Mouse (Mus musculus) bone marrow macrophage, adult 2 months (primary cell): ENCODE data around the gene Hist1h3b. TPM values are rescaled to one million over a fixed set of nuclear protein-coding genes. Genes with fewer than 3 reads are reported as not detected.

Source experiments
- H3K27ac ChIP-seq: 2 replicates; pipeline ENCODE4 v1.5.1; 2012; ENCODE audit warnings: low read depth, low read length; ENCODE audit not compliant: insufficient read depth
- H3K4me1 ChIP-seq: 2 replicates; pipeline ENCODE4 v1.6.1; 2012; ENCODE audit warnings: low read length; ENCODE audit not compliant: control insufficient read depth, insufficient read depth
- H3K4me3 ChIP-seq: 2 replicates; pipeline ENCODE4 v1.5.1; 2012; ENCODE audit warnings: mild to moderate bottlenecking, low read length, moderate library complexity; ENCODE audit not compliant: insufficient read depth
- CTCF ChIP-seq: IDR thresholded peaks from 2 replicates; pipeline ENCODE4 v1.5.1; 2012; ENCODE audit warnings: low read depth, mild to moderate bottlenecking, low read length, moderate library complexity
- POLR2A ChIP-seq: IDR thresholded peaks from 2 replicates; pipeline ENCODE4 v1.6.1; 2012; ENCODE audit warnings: mild to moderate bottlenecking, low read depth, low read length, borderline replicate concordance
- polyA plus RNA-seq: library from polyadenylated mRNA; stranded (reverse); fragments of >200 nt; gene quantifications from 2 replicates; pipeline ENCODE4 v1.2.4, GENCODE M21; 2012; ENCODE audit not compliant: missing spikeins, insufficient read depth, insufficient read length

The Hist1h3b gene
- polyA plus RNA-seq, 1 experiment = 4.8 TPM

- Histone ChIP-seq H3K4me1 (peaks cover 9% of the 10 kb centered on the region), H3K27ac (no peak overlapping the region), H3K4me3 (no peak overlapping the region)
- TF ChIP-seq POLR2A = no peak
- no peak for TF ChIP-seq CTCF
These were observed 20.7 kb downstream of the Hist1h3b start for GRCm38 (mm10) chr13:23772561-23773313.

GRCm38 (mm10) chr13:23778339-23778738, 26.3 kb downstream of the Hist1h3b start:
- H3K4me1 ChIP-seq = peaks cover 2% of the 10 kb centered on the region; the same call in 1 of the 2 replicates
- H3K27ac ChIP-seq = no peak overlapping the region
- H3K4me3 ChIP-seq = no peak overlapping the region
- TF ChIP-seq CTCF (no peak), POLR2A (no peak)

- no peak for TF ChIP-seq CTCF
- no peak for TF ChIP-seq POLR2A
These were observed 27.0 kb downstream of the Hist1h3b start for GRCm38 (mm10) chr13:23779025-23779424.

GRCm38 (mm10) chr13:23792520-23792919, 40.5 kb downstream of the Hist1h3b start:
- no peak for TF ChIP-seq CTCF
- TF ChIP-seq POLR2A = no peak
- no peaks in the 10 kb centered on the region for H3K4me1 ChIP-seq
- no peak overlapping the region for H3K27ac ChIP-seq

More at GRCm38 (mm10) chr13:23779025-23779424, 27.0 kb downstream of the Hist1h3b start:
- Histone ChIP-seq H3K4me3 (no peak overlapping the region), H3K27ac (no peak overlapping the region), H3K4me1 (peaks cover 2% of the 10 kb centered on the region; the same call in 1 of the 2 replicates)

GRCm38 (mm10) chr13:23799405-23799804, 47.3 kb downstream of the Hist1h3b start:
- Histone ChIP-seq H3K27ac (0 out of 2 replicates have a peak overlapping the region, but pooled peaks have one; percentile 14), H3K4me3 (no peak overlapping the region), H3K4me1 (peaks cover 13% of the 10 kb centered on the region)
- TF ChIP-seq CTCF (no peak), POLR2A (no peak)

More at GRCm38 (mm10) chr13:23792520-23792919, 40.5 kb downstream of the Hist1h3b start:
- no peak overlapping the region for H3K4me3 ChIP-seq

Other genes with a start within 250 kb of the Hist1h3b start
- 2.5 and 3.1 TPM in 2 replicates for gene Hist1h4h, start 221.2 kb upstream of the Hist1h3b start, polyA plus RNA-seq
- 42.5 and 76.9 TPM in 2 replicates for gene Hist1h2af, start 218.4 kb upstream of the Hist1h3b start, polyA plus RNA-seq
- gene Hist1h3g, start 216.8 kb upstream of the Hist1h3b start, polyA plus RNA-seq = not detected in 2 replicates
- gene Hist1h2bh, start 208.9 kb upstream of the Hist1h3b start, polyA plus RNA-seq = 0.71 and 0.97 TPM in 2 replicates
- gene Hist1h3f, start 208.2 kb upstream of the Hist1h3b start, polyA plus RNA-seq = 0.80 TPM in 1 of 2 replicates, not detected in the other
- gene Hist1h4f, start 200.6 kb upstream of the Hist1h3b start, polyA plus RNA-seq = 4.7 TPM in 1 of 2 replicates, not detected in the other
- gene Hist1h1d, start 199.0 kb upstream of the Hist1h3b start, polyA plus RNA-seq = 0.11 and 0.39 TPM in 2 replicates
- gene Hist1h3e, start 189.9 kb upstream of the Hist1h3b start, polyA plus RNA-seq = 1.5 and 3.6 TPM in 2 replicates
- gene Hist1h2ae, start 181.0 kb upstream of the Hist1h3b start, polyA plus RNA-seq = 1.7 TPM in 1 of 2 replicates, not detected in the other
- gene Hist1h2bg, start 180.9 kb upstream of the Hist1h3b start, polyA plus RNA-seq = 9.8 and 11.9 TPM in 2 replicates
- gene Hist1h2bf, start 178.1 kb upstream of the Hist1h3b start, polyA plus RNA-seq = 3.8 and 7.9 TPM in 2 replicates
- not detected in 2 replicates for gene Hist1h2ad, start 177.9 kb upstream of the Hist1h3b start, polyA plus RNA-seq
- gene Hist1h3d, start 176.5 kb upstream of the Hist1h3b start, polyA plus RNA-seq = 2.3 and 3.2 TPM in 2 replicates
- 1.6 and 2.5 TPM in 2 replicates for gene Hist1h4d, start 170.7 kb upstream of the Hist1h3b start, polyA plus RNA-seq
- 0.86 and 2.1 TPM in 2 replicates for gene Hist1h2be, start 131.1 kb upstream of the Hist1h3b start, polyA plus RNA-seq
- 2.6 TPM in 2 replicates for gene Hist1h1e, start 129.7 kb upstream of the Hist1h3b start, polyA plus RNA-seq
- gene Hist1h2ac, start 68.3 kb upstream of the Hist1h3b start, polyA plus RNA-seq = 0.35 and 0.40 TPM in 2 replicates
- 55.8 and 61.9 TPM in 2 replicates for gene Hist1h2bc, start 68.1 kb upstream of the Hist1h3b start, polyA plus RNA-seq
- 0.62 TPM in 1 of 2 replicates, not detected in the other for gene Hist1h1t, start 56.5 kb upstream of the Hist1h3b start, polyA plus RNA-seq
- gene Hist1h4c, start 53.8 kb upstream of the Hist1h3b start, polyA plus RNA-seq = not detected in 2 replicates
- gene Hfe, start 41.4 kb upstream of the Hist1h3b start, polyA plus RNA-seq = 95.3 and 104 TPM in 2 replicates
- 75.5 and 80.8 TPM in 2 replicates for gene Hist1h1c, start 13.5 kb upstream of the Hist1h3b start, polyA plus RNA-seq
- 1.2 TPM in 1 of 2 replicates, not detected in the other for gene Hist1h3c, start 6.7 kb upstream of the Hist1h3b start, polyA plus RNA-seq
- 1.3 TPM in 1 of 2 replicates, not detected in the other for gene Hist1h2bb, start 5.5 kb upstream of the Hist1h3b start, polyA plus RNA-seq
- 4.3 and 8.4 TPM in 2 replicates for gene Hist1h2ab, start 1.1 kb upstream of the Hist1h3b start, polyA plus RNA-seq
- gene Hist1h4b, start 4.7 kb downstream of the Hist1h3b start, polyA plus RNA-seq = 4.5 and 5.1 TPM in 2 replicates
- gene Hist1h4a, start 9.0 kb downstream of the Hist1h3b start, polyA plus RNA-seq = not detected in 2 replicates
- gene Hist1h3a, start 10.1 kb downstream of the Hist1h3b start, polyA plus RNA-seq = not detected in 2 replicates
- gene Hist1h1a, start 11.4 kb downstream of the Hist1h3b start, polyA plus RNA-seq = not detected in 2 replicates
- gene Trim38, start 17.6 kb downstream of the Hist1h3b start, polyA plus RNA-seq = not detected in 2 replicates
- gene Slc17a2, start 54.7 kb downstream of the Hist1h3b start, polyA plus RNA-seq = not detected in 2 replicates
- gene Slc17a3, start 87.2 kb downstream of the Hist1h3b start, polyA plus RNA-seq = not detected in 2 replicates
- not detected in 2 replicates for gene Slc17a1, start 115.5 kb downstream of the Hist1h3b start, polyA plus RNA-seq
- not detected in 2 replicates for gene Slc17a4, start 162.7 kb downstream of the Hist1h3b start, polyA plus RNA-seq
- gene Hist1h2ba, start 181.9 kb downstream of the Hist1h3b start, polyA plus RNA-seq = not detected in 2 replicates
- gene Hist1h2aa, start 182.2 kb downstream of the Hist1h3b start, polyA plus RNA-seq = not detected in 2 replicates
- not detected in 2 replicates for gene Scgn, start 238.9 kb downstream of the Hist1h3b start, polyA plus RNA-seq